Mouse (Mus musculus): ENCODE data around the gene Rcn1. TPM values are rescaled to one million over a fixed set of nuclear protein-coding genes. Genes with fewer than 3 reads are reported as not detected.

Gene Rcn1
- polyA plus RNA-seq, 1 experiment: 20.6 TPM

DNA sequence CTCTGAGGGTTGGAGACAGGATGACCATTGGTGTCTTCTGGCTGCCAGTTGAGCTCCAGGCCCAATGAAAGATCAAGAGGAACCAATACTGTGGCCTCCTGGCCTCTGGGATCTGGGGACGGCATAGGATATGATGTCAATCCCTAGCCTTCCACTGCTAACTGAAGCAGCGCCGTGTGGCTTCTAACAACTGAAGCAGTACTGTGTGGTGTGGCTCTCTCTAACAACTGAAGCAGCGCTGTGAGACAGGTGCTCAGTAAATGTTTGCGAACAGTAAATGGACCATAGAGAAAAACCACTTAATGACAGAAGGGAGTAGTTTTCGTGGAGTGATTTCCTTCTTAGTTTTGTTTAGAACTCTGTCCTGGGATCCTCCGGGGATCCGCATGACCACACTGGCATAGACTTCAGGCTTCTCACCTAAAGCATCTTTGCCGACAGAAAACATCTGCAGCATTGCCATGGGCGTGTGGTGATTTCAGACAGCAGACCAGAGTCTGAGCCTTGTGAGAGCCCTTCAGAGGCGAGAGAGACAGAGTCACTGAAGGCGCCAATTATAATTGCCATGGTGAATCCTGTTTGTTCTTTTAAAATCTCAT, 19.6 kb upstream of the Rcn1 start:
- DNase-seq: no peak
- Histone ChIP-seq H3K4me1 (ENCODE audit: control insufficient read depth, insufficient read depth, low read length) (no peaks in the 10 kb centered on the region), H3K4me3 (replicated peaks; ENCODE audit: extremely low read depth, low read depth, low read length) (no peak overlapping the region)
- WGBS: 75% methylated on average over 12 of the region's 12 CpGs
- TF ChIP-seq POLR2A (IDR thresholded peaks at IDR 0.05; ENCODE audit: borderline replicate concordance, extremely low read depth, low read depth, low read length) (no peak), CTCF (IDR thresholded peaks at IDR 0.05; ENCODE audit: insufficient read depth, low read length) (no peak)

DNA sequence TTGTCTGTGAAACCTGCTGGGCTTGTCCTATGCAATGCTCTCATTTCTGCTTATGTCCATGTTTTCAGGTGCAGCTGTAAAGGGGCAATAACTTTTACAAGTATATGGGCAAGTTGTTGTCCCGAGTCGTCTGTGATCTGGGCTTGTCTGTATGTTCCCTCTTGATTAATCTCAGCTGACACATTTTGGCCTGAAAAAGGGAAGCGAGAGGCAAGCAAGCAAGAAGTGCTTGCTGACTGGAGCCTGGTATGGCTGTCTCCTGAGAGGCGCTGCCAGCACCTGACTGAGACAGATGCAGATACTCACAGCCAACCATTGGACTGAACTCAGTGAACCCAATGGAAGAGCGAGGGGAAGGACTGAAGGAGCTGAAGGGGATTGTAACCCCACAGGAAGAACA, 18.5 kb upstream of the Rcn1 start:
- Histone ChIP-seq H3K4me3 (replicated peaks; ENCODE audit: extremely low read depth, low read depth, low read length) (no peak overlapping the region), H3K4me1 (ENCODE audit: control insufficient read depth, insufficient read depth, low read length) (no peaks in the 10 kb centered on the region)
- TF ChIP-seq POLR2A (IDR thresholded peaks at IDR 0.05; ENCODE audit: borderline replicate concordance, extremely low read depth, low read depth, low read length) (no peak), CTCF (IDR thresholded peaks at IDR 0.05; ENCODE audit: insufficient read depth, low read length) (no peak)
- 54% methylated on average over 5 of the region's 5 CpGs for WGBS
- DNase-seq: no peak

DNA sequence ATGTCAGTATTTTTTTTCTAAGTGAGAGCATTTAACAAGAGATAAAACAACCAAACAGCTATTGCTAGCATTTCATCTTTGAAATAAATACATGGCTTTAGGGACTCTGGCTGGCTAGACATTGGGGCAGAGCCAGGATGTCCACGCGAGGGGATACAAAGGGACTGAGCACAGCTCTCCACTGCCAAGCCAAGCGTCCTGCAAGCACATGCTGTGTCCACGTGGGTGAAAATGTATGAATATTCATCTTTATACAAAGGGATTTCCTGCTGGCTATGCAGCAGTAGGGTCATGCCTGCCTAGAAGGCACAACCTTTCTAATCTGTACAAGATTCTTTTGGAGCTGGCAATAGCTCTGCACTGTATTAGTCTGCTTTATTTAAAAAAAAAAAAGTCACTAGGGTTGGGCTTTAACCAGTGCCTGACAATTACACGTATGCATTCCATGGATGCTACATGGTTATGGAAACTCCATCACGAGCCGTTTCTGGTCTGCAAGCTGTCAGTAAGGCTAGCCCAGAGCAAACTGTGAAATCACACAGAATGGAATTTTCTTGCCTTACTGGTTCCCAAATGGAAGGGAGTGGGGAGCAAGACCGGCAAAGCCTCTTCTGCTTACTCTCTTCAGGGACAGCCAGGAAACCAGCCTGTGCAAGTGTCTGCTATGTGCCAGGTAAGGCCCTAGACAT, 17.7 kb upstream of the Rcn1 start:
- WGBS: 41% methylated on average over 8 of the region's 8 CpGs
- Histone ChIP-seq H3K4me3 (replicated peaks; ENCODE audit: extremely low read depth, low read depth, low read length) (no peak overlapping the region), H3K4me1 (ENCODE audit: control insufficient read depth, insufficient read depth, low read length) (no peaks in the 10 kb centered on the region)
- TF ChIP-seq CTCF (IDR thresholded peaks at IDR 0.05; ENCODE audit: insufficient read depth, low read length) (no peak), POLR2A (IDR thresholded peaks at IDR 0.05; ENCODE audit: borderline replicate concordance, extremely low read depth, low read depth, low read length) (no peak)
- DNase-seq: no peak

DNA sequence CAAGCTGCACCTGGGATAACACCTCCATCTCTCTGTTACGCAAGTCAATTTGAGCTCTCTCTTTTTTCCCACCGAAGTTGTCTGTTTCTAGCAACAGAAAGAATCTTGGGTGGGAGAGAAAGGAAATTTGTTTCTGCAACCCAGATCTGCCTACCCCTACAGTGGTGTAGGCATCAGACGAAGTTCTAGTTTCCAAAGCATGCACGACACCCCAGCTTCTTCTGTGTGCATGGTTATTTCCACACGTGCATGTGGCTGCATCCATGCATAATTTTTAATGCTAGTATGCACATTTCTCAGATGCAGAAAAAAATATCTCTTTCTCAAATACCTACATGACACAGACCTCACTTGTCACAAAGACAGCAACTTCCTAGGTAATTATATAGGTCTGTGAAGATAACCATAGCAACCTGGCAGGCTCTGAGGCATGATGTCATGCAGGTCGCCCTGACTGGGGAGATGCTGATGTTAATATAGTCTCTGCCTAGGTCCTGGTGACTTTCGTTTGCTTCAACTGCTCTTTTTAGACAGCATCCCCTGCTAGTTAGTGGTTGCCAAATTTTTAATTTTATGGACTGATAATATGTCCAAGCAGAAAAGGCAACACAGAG, 17.0 kb upstream of the Rcn1 start:
- no peak for DNase-seq
- WGBS: 66% methylated on average over 7 of the region's 7 CpGs
- Histone ChIP-seq H3K4me3 (replicated peaks; ENCODE audit: extremely low read depth, low read depth, low read length) (no peak overlapping the region), H3K4me1 (ENCODE audit: control insufficient read depth, insufficient read depth, low read length) (no peaks in the 10 kb centered on the region)
- TF ChIP-seq POLR2A (IDR thresholded peaks at IDR 0.05; ENCODE audit: borderline replicate concordance, extremely low read depth, low read depth, low read length): no peak
- TF ChIP-seq CTCF (IDR thresholded peaks at IDR 0.05; ENCODE audit: insufficient read depth, low read length): no peak

DNA sequence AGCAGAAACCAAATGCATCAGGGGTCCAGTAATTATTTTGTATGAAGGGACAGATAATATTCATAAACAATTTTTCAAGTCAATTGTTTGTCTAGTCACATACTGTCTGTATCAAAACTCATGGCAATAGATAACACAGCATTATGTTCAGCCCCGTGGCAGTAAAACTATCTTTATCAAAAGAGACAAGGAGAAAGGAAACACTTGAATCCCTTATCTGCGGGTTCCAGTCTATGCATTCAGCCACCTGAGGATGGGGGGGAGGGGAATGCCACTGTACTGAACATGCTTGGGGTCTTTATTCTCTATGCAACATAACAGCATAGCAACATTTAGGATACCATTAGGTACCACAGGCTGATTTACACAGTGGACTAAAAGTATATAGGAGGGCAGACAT, 15.2 kb upstream of the Rcn1 start:
- DNase-seq: no peak
- Histone ChIP-seq H3K4me3 (replicated peaks; ENCODE audit: extremely low read depth, low read depth, low read length) (no peak overlapping the region), H3K4me1 (ENCODE audit: control insufficient read depth, insufficient read depth, low read length) (no peaks in the 10 kb centered on the region)
- 32% methylated on average over 2 of the region's 2 CpGs for WGBS
- TF ChIP-seq POLR2A (IDR thresholded peaks at IDR 0.05; ENCODE audit: borderline replicate concordance, extremely low read depth, low read depth, low read length) (no peak), CTCF (IDR thresholded peaks at IDR 0.05; ENCODE audit: insufficient read depth, low read length) (no peak)

DNA sequence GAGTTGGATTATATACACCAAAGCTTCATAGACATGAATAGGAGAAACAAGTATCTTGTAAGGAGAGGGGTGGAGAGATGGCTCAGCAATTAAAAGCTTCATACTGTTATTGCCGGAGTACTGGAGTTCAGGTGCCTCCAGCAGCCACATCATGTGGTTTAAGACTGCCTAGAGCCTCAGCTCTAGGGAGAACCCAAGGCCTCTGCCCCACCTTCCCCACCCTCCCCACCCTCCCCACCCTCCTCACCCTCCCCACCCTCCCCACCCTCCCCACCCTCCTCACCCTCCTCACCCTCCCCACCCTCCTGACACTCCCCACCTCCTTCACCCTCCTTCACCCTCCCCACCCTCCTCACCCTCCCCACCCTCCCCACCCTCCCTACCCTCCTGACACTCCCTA, 10.1 kb upstream of the Rcn1 start:
- DNase-seq: no peak
- TF ChIP-seq POLR2A (IDR thresholded peaks at IDR 0.05; ENCODE audit: borderline replicate concordance, extremely low read depth, low read depth, low read length) (no peak), CTCF (IDR thresholded peaks at IDR 0.05; ENCODE audit: insufficient read depth, low read length) (no peak)
- no peaks in the 10 kb centered on the region for H3K4me1 ChIP-seq (ENCODE audit: control insufficient read depth, insufficient read depth, low read length)
- no peak overlapping the region for H3K4me3 ChIP-seq (replicated peaks; ENCODE audit: extremely low read depth, low read depth, low read length)
- 88% methylated on average over 1 of the region's 1 CpGs for WGBS

DNA sequence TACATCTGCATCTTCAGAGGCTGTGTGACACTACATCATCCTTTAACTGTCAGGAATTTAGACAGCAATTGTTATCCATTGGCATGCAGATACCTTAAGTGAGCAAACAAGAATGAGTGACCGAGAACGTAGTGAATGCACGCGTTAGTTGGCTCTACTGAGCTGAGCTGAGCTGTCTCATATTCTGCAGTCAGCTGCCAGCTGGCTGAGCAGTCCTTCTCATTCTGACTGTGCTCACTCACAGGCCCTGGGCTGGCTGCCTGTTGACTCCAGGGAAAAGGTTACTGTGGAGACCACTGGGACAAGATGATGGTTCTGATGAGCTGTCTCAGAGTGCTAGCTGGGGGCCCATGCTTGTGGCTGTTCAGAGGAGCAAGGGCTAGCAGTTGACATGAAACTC, 9.4 kb upstream of the Rcn1 start:
- TF ChIP-seq CTCF (IDR thresholded peaks at IDR 0.05; ENCODE audit: insufficient read depth, low read length): no peak
- no peak for TF ChIP-seq POLR2A (IDR thresholded peaks at IDR 0.05; ENCODE audit: borderline replicate concordance, extremely low read depth, low read depth, low read length)
- Histone ChIP-seq H3K4me1 (ENCODE audit: control insufficient read depth, insufficient read depth, low read length) (no peaks in the 10 kb centered on the region), H3K4me3 (replicated peaks; ENCODE audit: extremely low read depth, low read depth, low read length) (no peak overlapping the region)
- DNase-seq: peak; percentile 8
- 49% methylated on average over 4 of the region's 4 CpGs for WGBS

DNA sequence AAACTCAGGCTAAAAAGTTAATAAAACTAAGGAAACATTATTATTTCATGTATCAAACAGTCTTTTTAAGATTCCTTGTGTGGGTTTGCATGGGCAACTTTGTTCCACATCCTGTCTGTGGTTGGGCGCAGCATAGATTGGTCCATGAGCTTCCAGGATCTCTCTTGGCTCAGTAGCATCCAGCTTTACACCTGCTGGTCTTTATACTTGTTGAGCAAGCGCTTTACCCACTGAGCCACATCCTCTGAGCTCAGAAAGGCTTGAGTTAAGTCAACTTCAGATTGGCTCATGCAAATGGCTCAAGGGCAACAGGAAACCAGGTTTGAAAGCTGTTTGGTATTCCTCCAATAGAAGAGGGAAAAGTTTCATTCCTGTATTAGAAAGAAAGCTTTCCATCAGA, 3.1 kb upstream of the Rcn1 start:
- no peak for DNase-seq
- Histone ChIP-seq H3K4me3 (replicated peaks; ENCODE audit: extremely low read depth, low read depth, low read length) (no peak overlapping the region), H3K4me1 (ENCODE audit: control insufficient read depth, insufficient read depth, low read length) (peaks cover 6% of the 10 kb centered on the region)
- 86% methylated on average over 2 of the region's 2 CpGs for WGBS
- TF ChIP-seq POLR2A (IDR thresholded peaks at IDR 0.05; ENCODE audit: borderline replicate concordance, extremely low read depth, low read depth, low read length): no peak
- no peak for TF ChIP-seq CTCF (IDR thresholded peaks at IDR 0.05; ENCODE audit: insufficient read depth, low read length)

DNA sequence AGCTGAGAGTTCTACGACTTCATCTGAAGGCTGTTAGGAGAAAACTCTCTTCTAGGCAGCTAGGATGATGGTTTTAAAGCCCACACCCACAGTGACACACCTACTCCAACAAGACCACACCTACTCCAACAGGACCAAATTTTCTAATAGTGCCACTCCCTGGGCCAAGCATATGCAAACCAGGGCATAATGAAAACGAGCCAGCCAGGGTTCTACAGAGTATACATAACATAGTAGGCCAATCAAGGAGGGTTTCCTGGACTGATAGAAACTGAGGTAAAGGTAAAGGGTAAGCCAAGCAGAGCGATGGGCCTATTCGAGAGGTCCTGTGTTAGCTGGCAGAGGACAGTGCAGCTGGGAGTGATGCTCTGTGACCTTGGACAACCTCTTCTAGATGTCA, 1.4 kb upstream of the Rcn1 start:
- 93% methylated on average over 4 of the region's 4 CpGs for WGBS
- no peak for DNase-seq
- Histone ChIP-seq H3K4me1 (ENCODE audit: control insufficient read depth, insufficient read depth, low read length) (peaks cover 10% of the 10 kb centered on the region), H3K4me3 (replicated peaks; ENCODE audit: extremely low read depth, low read depth, low read length) (no peak overlapping the region)
- TF ChIP-seq POLR2A (IDR thresholded peaks at IDR 0.05; ENCODE audit: borderline replicate concordance, extremely low read depth, low read depth, low read length): no peak
- TF ChIP-seq CTCF (IDR thresholded peaks at IDR 0.05; ENCODE audit: insufficient read depth, low read length): no peak

DNA sequence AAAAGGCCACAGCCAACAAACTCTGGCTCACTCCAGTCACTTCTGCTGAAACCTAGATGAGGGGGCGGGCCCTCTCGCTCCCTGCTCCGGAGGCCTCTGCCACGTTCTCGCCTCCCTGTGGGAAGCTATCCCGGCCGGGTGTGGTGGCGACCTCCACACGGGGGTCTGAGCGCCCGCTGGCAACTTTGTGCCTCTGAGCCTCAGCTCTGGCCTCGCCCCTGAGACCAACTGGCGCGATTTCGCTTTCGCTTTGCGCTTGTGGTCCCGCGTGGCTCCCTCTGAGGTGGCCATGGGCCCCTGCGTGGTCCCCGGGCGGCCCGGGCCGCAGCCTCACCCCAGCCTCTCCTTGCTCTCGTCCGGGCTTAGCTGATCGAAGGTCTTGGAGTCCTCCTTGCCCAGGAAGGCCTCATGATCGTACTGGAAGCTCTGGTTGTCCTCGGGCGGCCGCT, 459 bp downstream of the Rcn1 start:
- Histone ChIP-seq H3K4me1 (ENCODE audit: control insufficient read depth, insufficient read depth, low read length) (peaks cover 10% of the 10 kb centered on the region), H3K4me3 (replicated peaks; ENCODE audit: extremely low read depth, low read depth, low read length) (peak overlapping the region; percentile 73)
- DNase-seq: no peak
- TF ChIP-seq POLR2A (IDR thresholded peaks at IDR 0.05; ENCODE audit: borderline replicate concordance, extremely low read depth, low read depth, low read length) (no peak), CTCF (IDR thresholded peaks at IDR 0.05; ENCODE audit: insufficient read depth, low read length) (no peak)
- WGBS: under 1% methylated on average over 31 of the region's 31 CpGs

Data from lung, adult 2 months (tissue).